Mouse (Mus musculus): ENCODE results near the gene Gpc2. TPM values are rescaled to one million over a fixed set of nuclear protein-coding genes. Genes with fewer than 3 reads are reported as not detected.

The Gpc2 gene
- total RNA-seq, 2 experiments from 2014 or later: 1.5 to 2.6 TPM

- no peak for DNase-seq (ENCODE audit: low spot score in 2 of 2)
- intact Hi-C loops (cut with DNase I): no loop called here
Measured at GRCm38 (mm10) chr5:138227367-138227766, 52.4 kb downstream of the Gpc2 start.

- DNase-seq (ENCODE audit: low spot score in 2 of 2): no peak
- intact Hi-C loops (cut with DNase I): no loop called here
Measured at GRCm38 (mm10) chr5:138226491-138226890, 53.3 kb downstream of the Gpc2 start.

- DNase-seq (ENCODE audit: low spot score in 2 of 2): no peak
- intact Hi-C loops (cut with DNase I): no loop called here
Measured at GRCm38 (mm10) chr5:138225700-138226099, 54.1 kb downstream of the Gpc2 start, which contains the start of gene Nxpe5. Gene Nxpe5 (plus strand): TSS chr5:138225898.

Other genes with a start within 250 kb of the Gpc2 start
- not detected for gene Smok3c, start 226.8 kb downstream of the Gpc2 start, total RNA-seq (2021)
- 10 to 100 TPM; 39.9 to 40.2 TPM for gene Zkscan1, start 194.9 kb downstream of the Gpc2 start, total RNA-seq (2021)
- gene Zscan21, start 163.1 kb downstream of the Gpc2 start, total RNA-seq (2021): 10 to 100 TPM; 16.1 to 16.4 TPM
- 10 to 100 TPM; 12.3 to 16.2 TPM for gene Zfp113, start 124.3 kb downstream of the Gpc2 start, total RNA-seq (2021)
- 100 to 1,000 TPM; 122 to 137 TPM for gene Cops6, start 118.9 kb downstream of the Gpc2 start, total RNA-seq (2021)
- 10 to 100 TPM; 20.1 to 26.6 TPM for gene Ap4m1, start 108.0 kb downstream of the Gpc2 start, total RNA-seq (2021)
- 10 to 100 TPM; 14.3 to 15.3 TPM for gene Mcm7, start 107.6 kb downstream of the Gpc2 start, total RNA-seq (2021)
- gene Taf6, start 92.6 kb downstream of the Gpc2 start, total RNA-seq (2021): 10 to 100 TPM; 36.1 to 41.1 TPM
- gene Cnpy4, start 92.5 kb downstream of the Gpc2 start, total RNA-seq (2021): 10 to 100 TPM; 14.5 to 18.0 TPM
- gene Mblac1, start 85.7 kb downstream of the Gpc2 start, total RNA-seq (2021): 10 to 100 TPM in 1 of 2 experiments, 1 to 10 TPM in 1; 8.7 to 11.6 TPM
- not detected for gene Nxpe5, start 54.1 kb downstream of the Gpc2 start, total RNA-seq (2021)
- 10 to 100 TPM; 53.4 to 54.3 TPM for gene Lamtor4, start 24.5 kb downstream of the Gpc2 start, total RNA-seq (2021)
- 10 to 100 TPM; 59.2 to 68.2 TPM for gene BC037034, start 16.0 kb downstream of the Gpc2 start, total RNA-seq (2021)
- 1 to 10 TPM; 2.3 to 3.2 TPM for gene Gal3st4, start 7.2 kb downstream of the Gpc2 start, total RNA-seq (2021)
- gene Gm43720, start within 50 bp of the Gpc2 start, total RNA-seq (2021): not detected
- gene Stag3, start 235 bp upstream of the Gpc2 start, total RNA-seq (2021): under 1 TPM; 0.62 to 0.77 TPM
- gene Pvrig, start 62.0 kb upstream of the Gpc2 start, total RNA-seq (2021): not detected
- 10 to 100 TPM; 18.6 to 28.1 TPM for gene Zfp157, start 161.5 kb upstream of the Gpc2 start, total RNA-seq (2021)

Measured in left cerebral cortex, postnatal 36 days (tissue).